Mouse (Mus musculus): ENCODE data around the gene Srf. TPM values are rescaled to one million over a fixed set of nuclear protein-coding genes. Genes with fewer than 3 reads are reported as not detected.
"Not testable (repeated sequence)": the region's sequence is repeated elsewhere in the genome, so short reads cannot be mapped to it uniquely, and the experiment has no call there.

Gene Srf
- polyA plus RNA-seq, 1 experiment from 2014 or later: 11.0 TPM

GRCm38 (mm10) chr17:46574535-46574934 lies 18.6 kb upstream of the Srf start:
- H3K4me2 ChIP-seq (ENCODE audit: low read depth, low read length): no peak overlapping the region
- 93% methylated on average over 7 of the region's 7 CpGs for whole genome bisulfite sequencing
- no peaks in the 10 kb centered on the region for H3K27me3 ChIP-seq (ENCODE audit: control insufficient read depth, insufficient read depth, low read length)
- H3K36me3 ChIP-seq (ENCODE audit: control insufficient read depth, insufficient read depth): peaks cover 35% of the 10 kb centered on the region
- H3K4me3 ChIP-seq (ENCODE audit: low read length): no peak overlapping the region
- H3K27ac ChIP-seq (ENCODE audit: low read length): no peak overlapping the region
- no peaks in the 10 kb centered on the region for H3K9me3 ChIP-seq (replicated peaks; ENCODE audit: control insufficient read depth, low read length)
- no peak for ATAC-seq (replicated peaks; ENCODE audit: extremely low read depth, insufficient read depth, low FRiP score)
- no peak overlapping the region for H3K9ac ChIP-seq (ENCODE audit: low read length)
- H3K4me1 ChIP-seq (ENCODE audit: control insufficient read depth, insufficient read depth, low read length): no peaks in the 10 kb centered on the region

GRCm38 (mm10) chr17:46571005-46571404 lies 15.0 kb upstream of the Srf start:
- H3K36me3 ChIP-seq (ENCODE audit: control insufficient read depth, insufficient read depth): peaks cover 36% of the 10 kb centered on the region
- no peak overlapping the region for H3K4me3 ChIP-seq (ENCODE audit: low read length)
- no peak overlapping the region for H3K27ac ChIP-seq (ENCODE audit: low read length)
- H3K9me3 ChIP-seq (replicated peaks; ENCODE audit: control insufficient read depth, low read length): no peaks in the 10 kb centered on the region
- WGBS: 76% methylated on average over 11 of the region's 11 CpGs
- no peak overlapping the region for H3K4me2 ChIP-seq (ENCODE audit: low read depth, low read length)
- no peaks in the 10 kb centered on the region for H3K27me3 ChIP-seq (ENCODE audit: control insufficient read depth, insufficient read depth, low read length)
- H3K9ac ChIP-seq (ENCODE audit: low read length): no peak overlapping the region
- ATAC-seq (replicated peaks; ENCODE audit: extremely low read depth, insufficient read depth, low FRiP score): no peak
- H3K4me1 ChIP-seq (ENCODE audit: control insufficient read depth, insufficient read depth, low read length): no peaks in the 10 kb centered on the region

GRCm38 (mm10) chr17:46559146-46559545 lies 3.2 kb upstream of the Srf start:
- H3K36me3 ChIP-seq (ENCODE audit: control insufficient read depth, insufficient read depth): 0 out of 2 replicates have a peak, but pooled peaks cover 3% of the 10 kb centered on the region
- 86% methylated on average over 6 of the region's 6 CpGs for WGBS
- no peak overlapping the region for H3K4me3 ChIP-seq (ENCODE audit: low read length)
- H3K9me3 ChIP-seq (replicated peaks; ENCODE audit: control insufficient read depth, low read length): no peaks in the 10 kb centered on the region
- H3K9ac ChIP-seq (ENCODE audit: low read length): no peak overlapping the region
- H3K4me2 ChIP-seq (ENCODE audit: low read depth, low read length): no peak overlapping the region
- H3K27ac ChIP-seq (ENCODE audit: low read length): no peak overlapping the region
- H3K4me1 ChIP-seq (ENCODE audit: control insufficient read depth, insufficient read depth, low read length): peaks cover 6% of the 10 kb centered on the region
- no peaks in the 10 kb centered on the region for H3K27me3 ChIP-seq (ENCODE audit: control insufficient read depth, insufficient read depth, low read length)
- no peak for ATAC-seq (replicated peaks; ENCODE audit: extremely low read depth, insufficient read depth, low FRiP score)

GRCm38 (mm10) chr17:46558151-46558550 lies 2.2 kb upstream of the Srf start:
- WGBS: 72% methylated on average over 5 of the region's 5 CpGs
- Histone ChIP-seq H3K27ac (ENCODE audit: low read length) (no peak overlapping the region), H3K27me3 (ENCODE audit: control insufficient read depth, insufficient read depth, low read length) (no peaks in the 10 kb centered on the region), H3K4me2 (ENCODE audit: low read depth, low read length) (no peak overlapping the region), H3K4me3 (ENCODE audit: low read length) (no peak overlapping the region), H3K4me1 (ENCODE audit: control insufficient read depth, insufficient read depth, low read length) (peaks cover 16% of the 10 kb centered on the region), H3K9ac (ENCODE audit: low read length) (no peak overlapping the region), H3K36me3 (ENCODE audit: control insufficient read depth, insufficient read depth) (no peaks in the 10 kb centered on the region), H3K9me3 (replicated peaks; ENCODE audit: control insufficient read depth, low read length) (no peaks in the 10 kb centered on the region)
- ATAC-seq (replicated peaks; ENCODE audit: extremely low read depth, insufficient read depth, low FRiP score): no peak

GRCm38 (mm10) chr17:46557321-46557720 lies 1.3 kb upstream of the Srf start:
- peak overlapping the region; percentile 78; the same call in 1 of the 2 replicates for H3K9ac ChIP-seq (ENCODE audit: low read length)
- not testable (repeated sequence) for ATAC-seq (replicated peaks; ENCODE audit: extremely low read depth, insufficient read depth, low FRiP score); H3K4me3 ChIP-seq (ENCODE audit: low read length); H3K36me3 ChIP-seq (ENCODE audit: control insufficient read depth, insufficient read depth); H3K27me3 ChIP-seq (ENCODE audit: control insufficient read depth, insufficient read depth, low read length); H3K4me2 ChIP-seq (ENCODE audit: low read depth, low read length); H3K9me3 ChIP-seq (replicated peaks; ENCODE audit: control insufficient read depth, low read length)
- H3K27ac ChIP-seq (ENCODE audit: low read length): peak overlapping the region; percentile 92
- H3K4me1 ChIP-seq (ENCODE audit: control insufficient read depth, insufficient read depth, low read length): peaks cover 20% of the 10 kb centered on the region

GRCm38 (mm10) chr17:46556584-46556945 lies 590 bp upstream of the Srf start:
- Histone ChIP-seq H3K4me1 (ENCODE audit: control insufficient read depth, insufficient read depth, low read length) (peaks cover 27% of the 10 kb centered on the region), H3K4me3 (ENCODE audit: low read length) (peak overlapping the region; percentile 96), H3K4me2 (ENCODE audit: low read depth, low read length) (peak overlapping the region; percentile 88), H3K27ac (ENCODE audit: low read length) (peak overlapping the region; percentile 92), H3K9me3 (replicated peaks; ENCODE audit: control insufficient read depth, low read length) (no peaks in the 10 kb centered on the region), H3K27me3 (ENCODE audit: control insufficient read depth, insufficient read depth, low read length) (no peaks in the 10 kb centered on the region), H3K36me3 (ENCODE audit: control insufficient read depth, insufficient read depth) (peaks cover 6% of the 10 kb centered on the region), H3K9ac (ENCODE audit: low read length) (peak overlapping the region; percentile 78)
- peak; percentile 1; the same call in 1 of the 2 replicates for ATAC-seq (replicated peaks; ENCODE audit: extremely low read depth, insufficient read depth, low FRiP score)
- under 1% methylated on average over 11 of the region's 11 CpGs for WGBS

GRCm38 (mm10) chr17:46554977-46555672 lies 850 bp downstream of the Srf start:
- Histone ChIP-seq H3K4me2 (ENCODE audit: low read depth, low read length) (peak overlapping the region; percentile 78), H3K36me3 (ENCODE audit: control insufficient read depth, insufficient read depth) (peaks cover 20% of the 10 kb centered on the region), H3K9ac (ENCODE audit: low read length) (peak overlapping the region; percentile 100), H3K4me3 (ENCODE audit: low read length) (peak overlapping the region; percentile 96), H3K27ac (ENCODE audit: low read length) (peak overlapping the region; percentile 97), H3K4me1 (ENCODE audit: control insufficient read depth, insufficient read depth, low read length) (peaks cover 30% of the 10 kb centered on the region), H3K9me3 (replicated peaks; ENCODE audit: control insufficient read depth, low read length) (no peaks in the 10 kb centered on the region), H3K27me3 (ENCODE audit: control insufficient read depth, insufficient read depth, low read length) (no peaks in the 10 kb centered on the region)
- under 1% methylated on average over 75 of the region's 75 CpGs for WGBS
- ATAC-seq (replicated peaks; ENCODE audit: extremely low read depth, insufficient read depth, low FRiP score): peak; percentile 0; the same call in 1 of the 2 replicates

- no peak for ATAC-seq (replicated peaks; ENCODE audit: extremely low read depth, insufficient read depth, low FRiP score)
- 2% methylated on average over 11 of the region's 11 CpGs for WGBS
These were observed 1.4 kb downstream of the Srf start for GRCm38 (mm10) chr17:46554646-46554976.

GRCm38 (mm10) chr17:46553926-46554325 lies 2.0 kb downstream of the Srf start:
- H3K27ac ChIP-seq (ENCODE audit: low read length): peak overlapping the region; percentile 97
- peak overlapping the region; percentile 78 for H3K4me2 ChIP-seq (ENCODE audit: low read depth, low read length)
- ATAC-seq (replicated peaks; ENCODE audit: extremely low read depth, insufficient read depth, low FRiP score): no peak
- no peaks in the 10 kb centered on the region for H3K9me3 ChIP-seq (replicated peaks; ENCODE audit: control insufficient read depth, low read length)
- peaks cover 28% of the 10 kb centered on the region for H3K36me3 ChIP-seq (ENCODE audit: control insufficient read depth, insufficient read depth)
- H3K4me1 ChIP-seq (ENCODE audit: control insufficient read depth, insufficient read depth, low read length): peaks cover 30% of the 10 kb centered on the region
- H3K9ac ChIP-seq (ENCODE audit: low read length): peak overlapping the region; percentile 100
- H3K4me3 ChIP-seq (ENCODE audit: low read length): peak overlapping the region; percentile 96
- WGBS: 27% methylated on average over 3 of the region's 3 CpGs
- H3K27me3 ChIP-seq (ENCODE audit: control insufficient read depth, insufficient read depth, low read length): no peaks in the 10 kb centered on the region

More at GRCm38 (mm10) chr17:46554646-46554976, 1.4 kb downstream of the Srf start:
- H3K36me3 ChIP-seq (ENCODE audit: control insufficient read depth, insufficient read depth): peaks cover 24% of the 10 kb centered on the region
- no peaks in the 10 kb centered on the region for H3K9me3 ChIP-seq (replicated peaks; ENCODE audit: control insufficient read depth, low read length)
- H3K4me2 ChIP-seq (ENCODE audit: low read depth, low read length): peak overlapping the region; percentile 78
- no peaks in the 10 kb centered on the region for H3K27me3 ChIP-seq (ENCODE audit: control insufficient read depth, insufficient read depth, low read length)
- H3K9ac ChIP-seq (ENCODE audit: low read length): peak overlapping the region; percentile 100
- peak overlapping the region; percentile 96 for H3K4me3 ChIP-seq (ENCODE audit: low read length)
- peaks cover 30% of the 10 kb centered on the region for H3K4me1 ChIP-seq (ENCODE audit: control insufficient read depth, insufficient read depth, low read length)
- H3K27ac ChIP-seq (ENCODE audit: low read length): peak overlapping the region; percentile 97
